Mouse (Mus musculus) G1E (cell line): Measurements from ENCODE around the gene Fam222b.

Source experiments
- CTCF ChIP-seq: IDR thresholded peaks from 2 replicates; pipeline ENCODE4 v1.5.1; 2012; ENCODE audit warnings: low read depth, low read length, inconsistent platforms, mixed read lengths
- GATA1 ChIP-seq: IDR thresholded peaks from 2 replicates; pipeline ENCODE4 v1.6.1; 2012; ENCODE audit warnings: borderline replicate concordance, low read length, inconsistent platforms, mixed read lengths

- TF ChIP-seq CTCF (no peak), GATA1 (no peak)
These were observed 19.8 kb upstream of the Fam222b start for GRCm38 (mm10) chr11:78074666-78075065.
